Mouse (Mus musculus): ENCODE measurements at regions not wholly inside any gene's neighbourhood (a gene's known extent, or its start where the extent isn't known, plus 50 kb on each side); places are given as distances from the start of the nearest gene placed in this dataset.
"Not testable (repeated sequence)": the region's sequence is repeated elsewhere in the genome, so short reads cannot be mapped to it uniquely, and the experiment has no call there.

GRCm38 (mm10) chr16:80893761-80894160, 306.7 kb upstream of the Ncam2 start:
- intact Hi-C loops (cut with DNase I), result no loop called here
- DNase-seq (ENCODE audit: extremely low spot score in 1 of 2, low spot score in 2 of 2), result peak; percentile 12 to 48

GRCm38 (mm10) chr16:80920711-80921279, 279.7 kb upstream of the Ncam2 start:
- no peak for DNase-seq (ENCODE audit: extremely low spot score in 1 of 2, low spot score in 2 of 2)
- intact Hi-C loops (cut with DNase I), result no loop called here

- no peak for DNase-seq (ENCODE audit: extremely low spot score in 1 of 2, low spot score in 2 of 2)
- intact Hi-C loops (cut with DNase I), result no loop called here
Measured at GRCm38 (mm10) chr16:80931017-80931416, 269.5 kb upstream of the Ncam2 start.

- intact Hi-C loops (cut with DNase I), result no loop called here
- DNase-seq (ENCODE audit: extremely low spot score in 1 of 2, low spot score in 2 of 2), result no peak
Measured at GRCm38 (mm10) chr16:80931477-80931876, 269.0 kb upstream of the Ncam2 start.

GRCm38 (mm10) chr16:80935741-80936140, 264.8 kb upstream of the Ncam2 start:
- no peak for DNase-seq (ENCODE audit: extremely low spot score in 1 of 2, low spot score in 2 of 2)
- intact Hi-C loops (cut with DNase I), result no loop called here

- intact Hi-C loops (cut with DNase I), result no loop called here
- no peak for DNase-seq (ENCODE audit: extremely low spot score in 1 of 2, low spot score in 2 of 2)
Measured at GRCm38 (mm10) chr16:80962141-80962540, 238.4 kb upstream of the Ncam2 start.

GRCm38 (mm10) chr16:80981573-80982105, 218.9 kb upstream of the Ncam2 start:
- no peak for DNase-seq (ENCODE audit: extremely low spot score in 1 of 2, low spot score in 2 of 2)
- intact Hi-C loops (cut with DNase I), result no loop called here

- no peak for DNase-seq (ENCODE audit: extremely low spot score in 1 of 2, low spot score in 2 of 2)
- intact Hi-C loops (cut with DNase I), result no loop called here
Measured at GRCm38 (mm10) chr16:80987816-80988215, 212.7 kb upstream of the Ncam2 start.

- intact Hi-C loops (cut with DNase I); DNase-seq (ENCODE audit: extremely low spot score in 1 of 2, low spot score in 2 of 2): not testable (repeated sequence)
Measured at GRCm38 (mm10) chr16:81036831-81037230, 163.7 kb upstream of the Ncam2 start.

- no peak for DNase-seq (ENCODE audit: extremely low spot score in 1 of 2, low spot score in 2 of 2)
- intact Hi-C loops (cut with DNase I), result no loop called here
Measured at GRCm38 (mm10) chr16:81041262-81041661, 159.2 kb upstream of the Ncam2 start.

- intact Hi-C loops (cut with DNase I), result no loop called here
- no peak for DNase-seq (ENCODE audit: extremely low spot score in 1 of 2, low spot score in 2 of 2)
Measured at GRCm38 (mm10) chr16:81045686-81046085, 154.8 kb upstream of the Ncam2 start.

- intact Hi-C loops (cut with DNase I), result no loop called here
- no peak for DNase-seq (ENCODE audit: extremely low spot score in 1 of 2, low spot score in 2 of 2)
Measured at GRCm38 (mm10) chr16:81068330-81068729, 132.2 kb upstream of the Ncam2 start.
